In genomic region chr8:113383974-113384373, GRCm38 (mm10) we compare ENCODE assay signal across 12 mouse cellular contexts.
DNase-seq lines count a peak whose midpoint lies in the region; ATAC-seq and TF ChIP-seq lines count a peak whose summit lies in the region.
"Had no signal": no experiment of that assay in that cellular context is flagged by ENCODE, and none has a peak within 500 bp of the region (broad histone marks: within the 10 kb centered on the region; RNA-seq: fewer than 3 reads in every experiment).

No protein-coding gene starts in this region.

- peak; percentile 70; the same call in 1 of the 2 replicates for ATAC-seq in intestine, embryonic 14.5 days (replicated peaks; ENCODE audit: low FRiP score, low TSS enrichment, low read depth)
- no peak for ATAC-seq in intestine, postnatal 0 days
- ATAC-seq in heart, embryonic 11.5 days (replicated peaks; ENCODE audit: insufficient number of reproducible peaks, low FRiP score, low TSS enrichment): peak; percentile 55
- no peak for ATAC-seq in megakaryocyte-erythroid progenitor cell, adult 5-6 weeks (replicated peaks; ENCODE audit: low FRiP score, low TSS enrichment, poor library complexity, severe bottlenecking)
- ATAC-seq: liver, embryonic 12.5 days had no signal

- H3K36me3 ChIP-seq in intestine, embryonic 14.5 days (ENCODE audit: control insufficient read depth, insufficient read depth, low read length): no peaks in the 10 kb centered on the region
- H3K36me3 ChIP-seq in intestine, postnatal 0 days (ENCODE audit: control insufficient read depth, insufficient read depth): no peaks in the 10 kb centered on the region
- no peaks in the 10 kb centered on the region for H3K36me3 ChIP-seq in heart, embryonic 11.5 days (ENCODE audit: control insufficient read depth, insufficient read depth, low read length)
- H3K36me3 ChIP-seq: hindbrain, embryonic 12.5 days; liver, embryonic 12.5 days; midbrain, embryonic 10.5 days had no signal

- WGBS in intestine, embryonic 14.5 days: 23% methylated on average over 4 of the region's 4 CpGs
- 20% methylated on average over 4 of the region's 4 CpGs for WGBS in intestine, postnatal 0 days
- WGBS in heart, embryonic 11.5 days (ENCODE audit: insufficient replicate concordance): 29% methylated on average over 4 of the region's 4 CpGs

- no peak overlapping the region for H3K9ac ChIP-seq in intestine, embryonic 14.5 days (ENCODE audit: low read length)
- no peak overlapping the region for H3K9ac ChIP-seq in intestine, postnatal 0 days (ENCODE audit: low read depth, low read length)
- H3K9ac ChIP-seq in heart, embryonic 11.5 days (ENCODE audit: low read depth, low read length): no peak overlapping the region
- H3K9ac ChIP-seq: hindbrain, embryonic 12.5 days; liver, embryonic 12.5 days had no signal

- H3K4me2 ChIP-seq in intestine, embryonic 14.5 days (ENCODE audit: low read length): no peak overlapping the region
- H3K4me2 ChIP-seq in intestine, postnatal 0 days (replicated peaks; ENCODE audit: low read depth): no peak overlapping the region
- H3K4me2 ChIP-seq in heart, embryonic 11.5 days: no peak overlapping the region
- H3K4me2 ChIP-seq: hindbrain, embryonic 12.5 days; liver, embryonic 12.5 days had no signal

- no peak overlapping the region for H3K27ac ChIP-seq in intestine, embryonic 14.5 days (ENCODE audit: low read depth)
- H3K27ac ChIP-seq in intestine, postnatal 0 days (ENCODE audit: low read depth, low read length): no peak overlapping the region
- no peak overlapping the region for H3K27ac ChIP-seq in heart, embryonic 11.5 days (ENCODE audit: low read depth, low read length)
- H3K27ac ChIP-seq: hindbrain, embryonic 12.5 days; liver, embryonic 12.5 days; midbrain, embryonic 10.5 days had no signal

- TF ChIP-seq CTCF in intestine, postnatal 0 days (IDR thresholded peaks at IDR 0.05; ENCODE audit: low read depth): no peak

- H3K4me1 ChIP-seq in intestine, embryonic 14.5 days (replicated peaks; ENCODE audit: control insufficient read depth, insufficient read depth, low read length): peaks cover 3% of the 10 kb centered on the region; the same call in 1 of the 2 replicates
- no peaks in the 10 kb centered on the region for H3K4me1 ChIP-seq in intestine, postnatal 0 days (replicated peaks; ENCODE audit: control insufficient read depth, insufficient read depth, low read length)
- H3K4me1 ChIP-seq in heart, embryonic 11.5 days (ENCODE audit: control insufficient read depth, insufficient read depth, low read length): no peaks in the 10 kb centered on the region; the same call in 1 of the 2 replicates
- H3K4me1 ChIP-seq: hindbrain, embryonic 12.5 days; liver, embryonic 12.5 days; midbrain, embryonic 10.5 days had no signal

- no peaks in the 10 kb centered on the region for H3K9me3 ChIP-seq in intestine, embryonic 14.5 days (ENCODE audit: control insufficient read depth, low read length)
- H3K9me3 ChIP-seq in intestine, postnatal 0 days (ENCODE audit: control insufficient read depth): no peaks in the 10 kb centered on the region
- H3K9me3 ChIP-seq in heart, embryonic 11.5 days (replicated peaks; ENCODE audit: control insufficient read depth, low read length): no peaks in the 10 kb centered on the region
- H3K9me3 ChIP-seq: hindbrain, embryonic 12.5 days; midbrain, embryonic 10.5 days had no signal

- no peak overlapping the region for H3K4me3 ChIP-seq in intestine, embryonic 14.5 days (ENCODE audit: low read depth, low read length)
- no peak overlapping the region for H3K4me3 ChIP-seq in intestine, postnatal 0 days (ENCODE audit: low read depth, low read length)
- H3K4me3 ChIP-seq in heart, embryonic 11.5 days (ENCODE audit: low read depth, low read length): no peak overlapping the region
- H3K4me3 ChIP-seq: hindbrain, embryonic 12.5 days; liver, embryonic 12.5 days; midbrain, embryonic 10.5 days had no signal

- H3K27me3 ChIP-seq in intestine, embryonic 14.5 days (replicated peaks; ENCODE audit: control insufficient read depth, insufficient read depth, low read length): no peaks in the 10 kb centered on the region
- H3K27me3 ChIP-seq in intestine, postnatal 0 days (replicated peaks; ENCODE audit: control insufficient read depth, insufficient read depth, low read length): no peaks in the 10 kb centered on the region
- no peaks in the 10 kb centered on the region for H3K27me3 ChIP-seq in heart, embryonic 11.5 days (ENCODE audit: control insufficient read depth, insufficient read depth, low read length)
- H3K27me3 ChIP-seq: hindbrain, embryonic 12.5 days; liver, embryonic 12.5 days had no signal

- DNase-seq in intestine, embryonic 14.5 days (ENCODE audit: low spot score): no peak
- peak; percentile 6 for DNase-seq in hindlimb bud, embryonic 11.5 days (ENCODE audit: extremely low spot score, low read depth, low spot score)
- peak; percentile 21 for DNase-seq in lung, postnatal 36 days
- no peak for DNase-seq in right cerebral cortex, adult 2 months (ENCODE audit: low spot score in 2 of 2)
- DNase-seq in embryo, embryonic 11 days: no peak
- DNase-seq: right cerebral cortex, adult 18-20 months had no signal

Comparison
In these comparisons a context has a peak if more than half of its experiments do, and no peak if none do; other contexts are left out.
1. ATAC-seq: peak in intestine, embryonic 14.5 days (single experiment) and heart, embryonic 11.5 days (single experiment); none in intestine, postnatal 0 days (single experiment) and megakaryocyte-erythroid progenitor cell, adult 5-6 weeks (single experiment).
2. DNase-seq: peak in hindlimb bud, embryonic 11.5 days (single experiment) and lung, postnatal 36 days (single experiment); none in intestine, embryonic 14.5 days (single experiment), right cerebral cortex, adult 2 months (0 of 2) and embryo, embryonic 11 days (single experiment).